Mouse (Mus musculus) frontal cortex, postnatal 14 days (tissue): Measurements from ENCODE around the gene Snorc.
A peak's percentile ranks its signal among the peaks of the same experiment; 100 is the strongest.
"Not testable (repeated sequence)": the region's sequence is repeated elsewhere in the genome, so short reads cannot be mapped to it uniquely, and the experiment has no call there.

ENCODE experiments used
- DNase-seq, 2 experiments: peaks; one replicate each; pipeline ENCODE4 v3.0.0; 2022; ENCODE audit warnings: low spot score in 2 of 2

The Snorc gene

DNA sequence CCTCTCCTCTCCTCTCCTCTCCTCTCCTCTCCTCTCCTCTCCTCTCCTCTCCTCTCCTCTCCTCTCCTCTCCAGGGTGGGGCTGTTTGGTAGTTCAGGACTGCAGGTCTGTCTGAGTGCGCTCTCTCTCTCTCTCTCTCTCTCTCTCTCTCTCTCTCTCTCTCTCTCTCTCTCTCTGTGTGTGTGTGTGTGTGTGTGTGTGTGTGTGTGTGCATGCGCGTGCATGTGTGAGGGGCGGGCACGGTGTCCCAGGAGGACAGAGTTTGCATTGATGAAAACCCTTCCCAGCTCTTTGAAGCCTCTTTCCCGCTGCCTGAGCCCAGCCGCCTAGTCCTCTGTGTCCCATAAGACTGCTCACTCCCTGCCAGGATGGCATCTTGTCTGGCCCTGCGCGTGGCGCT is at the start of gene Snorc:
Gene Snorc (plus strand): TSS at position 301 of the 400 bp plus-strand sequence.
- not testable (repeated sequence) for DNase-seq

DNA sequence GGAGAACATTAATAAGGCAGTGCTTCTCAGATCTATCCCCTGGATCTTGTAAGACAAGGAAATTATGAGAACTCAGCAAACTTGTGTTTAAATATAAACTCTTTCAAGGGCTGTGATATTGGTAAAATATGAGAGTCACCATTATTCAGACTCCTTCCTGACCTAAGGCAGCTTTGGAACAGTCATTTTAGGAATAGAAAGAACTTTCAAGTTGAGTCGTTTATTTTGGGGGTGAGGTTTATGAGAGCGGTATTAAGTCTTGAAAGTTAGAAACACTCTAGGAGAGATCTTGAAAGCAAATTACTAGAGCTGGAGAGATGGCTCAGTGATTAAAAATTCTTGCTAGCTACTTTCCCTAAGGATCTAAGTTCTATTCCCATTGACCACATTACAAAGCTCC is 34.9 kb upstream of the Snorc start:
- no peak for DNase-seq

DNA sequence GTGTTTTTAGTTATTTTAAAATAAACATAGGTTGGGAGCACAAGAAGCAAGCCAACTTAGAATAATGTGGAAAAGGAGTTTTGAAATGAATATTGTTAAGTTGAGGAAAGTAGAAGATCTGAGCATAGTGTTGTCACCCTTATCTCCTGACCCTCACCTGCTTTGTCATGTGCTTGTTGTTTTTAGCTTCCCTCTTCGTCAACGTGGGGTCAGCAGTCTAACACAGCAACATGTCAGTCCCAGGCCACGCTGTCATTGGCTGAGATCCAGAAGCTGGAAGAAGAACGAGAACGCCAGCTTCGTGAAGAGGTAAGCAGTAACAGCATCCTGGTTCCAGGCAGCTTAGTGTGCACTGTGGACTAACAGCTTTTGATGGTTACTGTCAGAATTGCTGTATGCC is 33.5 kb upstream of the Snorc start:
- no peak for DNase-seq

GRCm38 (mm10) chr1:87447183-87448104 is 22.6 kb upstream of the Snorc start:
- DNase-seq: peak; percentile 17 to 49

GRCm38 (mm10) chr1:87449432-87449831 is 20.6 kb upstream of the Snorc start:
- no peak for DNase-seq

DNA sequence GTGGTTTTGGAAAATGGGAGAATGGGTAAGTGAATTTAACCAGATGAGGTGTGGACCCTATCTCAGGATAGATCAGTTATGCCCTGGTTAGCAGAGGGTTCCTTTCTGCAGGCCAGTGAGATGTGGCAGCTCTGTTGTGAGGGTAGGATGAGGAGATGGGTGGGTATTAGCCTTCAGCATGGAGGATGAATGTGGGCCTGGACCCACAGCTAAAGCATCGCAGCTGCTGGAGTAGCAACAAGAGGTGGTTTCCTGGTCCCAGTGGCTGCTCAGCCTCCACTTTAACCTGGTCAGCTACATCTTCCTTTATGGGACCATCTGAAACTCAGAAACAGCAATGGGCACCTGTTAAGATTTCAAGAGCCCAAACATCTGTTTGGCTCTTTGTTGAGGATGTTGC is 13.6 kb upstream of the Snorc start:
- DNase-seq: no peak

GRCm38 (mm10) chr1:87458045-87458444 is 12.0 kb upstream of the Snorc start:
- no peak for DNase-seq

DNA sequence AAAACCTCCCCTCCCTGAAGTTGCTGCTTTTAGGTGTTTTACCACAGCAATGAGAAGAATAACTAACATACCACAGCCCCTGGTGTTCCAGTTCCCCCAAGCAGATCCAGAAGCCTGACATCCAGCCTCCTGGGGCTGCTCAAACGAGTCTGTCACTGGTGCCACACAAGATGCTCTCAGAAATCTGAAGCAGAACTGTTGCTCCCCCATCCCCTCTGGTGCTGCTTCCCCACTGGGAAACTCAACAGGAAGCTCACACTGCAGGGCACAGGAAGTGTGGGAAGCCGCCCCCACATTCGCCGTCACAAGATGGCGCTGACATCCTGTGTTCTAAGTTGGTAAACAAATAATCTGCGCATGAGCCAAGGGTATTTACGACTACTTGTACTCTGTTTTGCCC is 10.2 kb upstream of the Snorc start:
- DNase-seq: not testable (repeated sequence)

GRCm38 (mm10) chr1:87467469-87467868 is 2.6 kb upstream of the Snorc start:
- DNase-seq: no peak

GRCm38 (mm10) chr1:87468321-87468720 is 1.8 kb upstream of the Snorc start:
- no peak for DNase-seq

- no peak for DNase-seq
Measured at GRCm38 (mm10) chr1:87471914-87472313, 1.8 kb downstream of the Snorc start.

- DNase-seq: no peak
Measured at GRCm38 (mm10) chr1:87472576-87472975, 2.5 kb downstream of the Snorc start.

DNA sequence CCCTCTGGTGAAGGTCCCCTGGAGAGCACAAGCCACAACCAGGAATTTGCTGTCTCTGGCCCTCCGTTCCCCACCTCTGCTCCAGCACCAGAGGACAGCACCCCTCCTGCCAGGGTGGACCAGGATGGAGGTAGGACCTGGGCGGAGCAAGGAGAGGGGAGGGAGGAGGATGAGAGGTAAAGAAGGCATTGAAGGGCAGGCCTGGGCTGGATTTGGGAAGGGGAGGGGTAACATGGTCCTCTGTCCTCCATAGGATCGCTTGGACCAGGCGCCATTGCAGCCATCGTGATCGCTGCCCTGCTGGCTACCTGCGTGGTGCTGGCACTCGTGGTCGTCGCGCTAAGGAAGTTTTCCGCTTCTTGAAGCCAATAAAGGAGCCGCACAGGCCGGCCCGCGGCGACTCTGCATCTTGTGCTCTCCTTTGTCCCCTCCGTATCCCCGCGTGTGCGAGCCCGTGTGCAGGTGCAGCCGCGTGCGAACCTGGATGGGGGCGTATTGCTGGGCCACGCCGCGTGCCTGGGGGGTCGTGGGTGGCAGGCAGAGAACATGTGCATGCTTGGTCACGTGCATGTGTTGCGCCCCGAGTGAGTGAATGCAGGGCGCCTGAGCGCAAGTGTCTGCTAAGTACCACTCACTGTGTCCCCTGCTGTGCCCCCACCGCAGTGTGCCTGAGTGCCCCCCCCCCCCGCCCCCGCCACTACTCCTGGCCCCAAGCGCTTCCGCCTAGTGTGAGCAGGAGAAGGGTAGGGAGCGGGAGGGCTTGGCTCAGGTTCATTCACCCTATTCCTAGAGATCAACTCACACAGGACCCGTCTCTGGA is 5.2 kb downstream of the Snorc start:
- DNase-seq: peak; percentile 64 to 76

DNA sequence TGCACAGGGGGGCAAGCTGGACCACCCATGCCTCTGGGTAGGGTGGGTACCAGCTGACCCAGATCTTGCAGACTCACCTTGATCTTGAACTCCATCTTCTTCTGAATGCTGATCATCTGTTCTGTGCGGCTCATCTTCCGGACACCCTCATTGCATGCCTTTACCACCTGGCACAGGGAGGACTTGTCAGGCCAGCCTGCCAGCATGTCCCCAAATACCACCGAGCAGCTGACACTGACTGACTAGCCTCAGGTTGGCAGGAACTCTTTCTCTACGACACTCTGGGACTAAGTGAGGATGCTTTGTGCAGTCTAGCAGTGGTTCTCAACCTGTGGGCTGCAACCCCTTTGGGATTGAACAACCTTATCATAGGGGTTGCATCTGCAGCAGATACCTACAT is 12.5 kb downstream of the Snorc start:
- no peak for DNase-seq

DNA sequence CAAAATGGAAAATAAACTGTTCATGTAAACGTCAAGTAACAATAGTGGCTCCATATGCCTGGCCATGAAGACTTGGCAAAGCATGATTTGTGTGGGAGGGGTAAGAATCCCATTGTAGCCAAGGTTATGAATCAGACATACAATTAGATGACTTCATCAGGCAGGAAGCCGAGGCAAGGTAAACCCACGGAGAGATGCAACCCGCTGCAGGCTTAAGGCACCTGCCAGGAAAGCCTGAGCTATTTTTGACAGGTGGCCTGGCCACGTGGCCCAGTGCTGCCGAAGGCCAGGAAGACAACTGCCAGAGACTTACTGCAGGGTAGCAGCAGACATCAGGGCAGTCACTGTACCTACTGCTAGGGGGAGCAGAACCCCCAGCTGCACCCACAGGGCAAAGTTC is 16.3 kb downstream of the Snorc start:
- no peak for DNase-seq

- DNase-seq: no peak
Measured at GRCm38 (mm10) chr1:87492285-87492684, 22.2 kb downstream of the Snorc start.

- DNase-seq: no peak
Measured at GRCm38 (mm10) chr1:87493542-87493941, 23.5 kb downstream of the Snorc start.

GRCm38 (mm10) chr1:87505524-87505923 is 35.5 kb downstream of the Snorc start:
- DNase-seq: no peak

- no peak for DNase-seq
Measured at GRCm38 (mm10) chr1:87507857-87508256, 37.8 kb downstream of the Snorc start.

- DNase-seq: no peak
Measured at GRCm38 (mm10) chr1:87508591-87509560, 38.8 kb downstream of the Snorc start.

DNA sequence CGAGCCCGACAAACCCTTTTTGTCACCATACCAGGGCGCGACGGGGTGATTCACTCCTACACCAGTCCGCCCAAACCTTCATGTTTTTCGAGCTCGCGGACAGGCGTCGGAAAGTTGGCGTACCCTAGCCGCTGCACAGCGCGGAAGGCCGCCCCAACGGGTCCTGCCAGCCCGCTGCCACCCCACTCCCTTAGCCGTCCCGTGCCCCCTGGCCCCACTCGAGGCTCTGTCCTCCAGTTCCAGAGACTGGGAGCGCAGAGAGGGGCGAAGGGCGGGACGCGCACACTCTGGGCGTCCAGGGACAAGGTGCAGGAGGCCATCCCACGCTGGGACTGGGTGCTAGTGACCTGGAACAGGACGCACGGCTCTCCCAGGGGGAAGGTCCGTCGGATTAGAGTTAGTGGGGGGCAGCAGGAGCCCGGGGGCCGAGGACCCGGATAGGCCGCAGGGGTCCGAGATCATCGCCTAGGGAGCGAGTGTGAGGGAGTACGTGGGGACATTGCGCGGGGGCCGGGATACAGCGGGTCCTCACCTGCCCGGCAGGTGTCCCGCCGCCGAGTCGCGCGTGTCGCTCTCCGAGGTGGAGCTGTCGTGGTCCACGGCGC is 39.6 kb downstream of the Snorc start, which contains the start of gene Neu2:
Gene Neu2 (plus strand): TSS at position 329 of the 605 bp plus-strand sequence.
- no peak for DNase-seq
